Mouse (Mus musculus) midbrain, embryonic 16.5 days (tissue): Measurements from ENCODE around the gene Vmo1. TPM values are rescaled to one million over a fixed set of nuclear protein-coding genes. Genes with fewer than 3 reads are reported as not detected.

Experiments used
- ATAC-seq: fragments of 200-750 bp; cut with Nextera tagmentation; 2 replicates; pipeline ENCODE4 v1.8.0; 2017; ENCODE audit warnings: moderate TSS enrichment
- H3K27ac ChIP-seq: fragments of 300-500 bp; sonication (generic); 2 replicates; pipeline ENCODE4 v1.5.1; 2014; ENCODE audit warnings: mild to moderate bottlenecking, low read length, mixed read lengths
- H3K27me3 ChIP-seq: fragments of 300-500 bp; sonication (generic); 2 replicates; pipeline ENCODE4 v1.6.1; 2014; ENCODE audit warnings: low read depth, low read length, mixed read lengths; ENCODE audit not compliant: control insufficient read depth, insufficient read depth
- H3K36me3 ChIP-seq: fragments of 300-500 bp; sonication (generic); 2 replicates; pipeline ENCODE4 v1.6.1; 2014; ENCODE audit warnings: mild to moderate bottlenecking, low read length, moderate library complexity, mixed read lengths; ENCODE audit not compliant: control insufficient read depth, insufficient read depth
- H3K4me1 ChIP-seq: fragments of 300-500 bp; sonication (generic); 2 replicates; pipeline ENCODE4 v1.6.1; 2014; ENCODE audit warnings: mild to moderate bottlenecking, low read length, mixed read lengths; ENCODE audit not compliant: control insufficient read depth, insufficient read depth
- H3K4me2 ChIP-seq: fragments of 300-500 bp; sonication (generic); 2 replicates; pipeline ENCODE4 v1.6.1; 2014; ENCODE audit warnings: mild to moderate bottlenecking, low read length, mixed read lengths
- H3K4me3 ChIP-seq: fragments of 300-500 bp; sonication (generic); 2 replicates; pipeline ENCODE4 v1.5.1; 2014; ENCODE audit warnings: low read depth, mild to moderate bottlenecking, low read length, moderate library complexity, mixed read lengths
- H3K9ac ChIP-seq: fragments of 300-500 bp; sonication (generic); 2 replicates; pipeline ENCODE4 v1.6.1; 2014; ENCODE audit warnings: low read depth, low read length, mixed read lengths
- H3K9me3 ChIP-seq: fragments of 300-500 bp; sonication (generic); replicated peaks from 2 replicates; pipeline ENCODE4 v1.6.1; 2014; ENCODE audit warnings: mild to moderate bottlenecking, low read length, mixed read lengths; ENCODE audit not compliant: control insufficient read depth, poor library complexity, severe bottlenecking
- WGBS: fragments of 180-500 bp; shearing (Covaris S2); extraction: QIAGEN DNeasy Blood & Tissue Kit; methylation state at CpG from one replicate; pipeline ENCODE4 v1.1.7; 2014; 5-methylcytosine and 5-hydroxymethylcytosine counted together
- polyA plus RNA-seq: library from polyadenylated mRNA; unstranded; fragments of >200 nt; fragmentation: Nextera tagmentation; extraction: Ambion mirVana; gene quantifications from 2 replicates; pipeline ENCODE4 v1.2.1, GENCODE M21; 2015

Gene Vmo1
- polyA plus RNA-seq, 1 experiment from 2014 or later: not detected

DNA sequence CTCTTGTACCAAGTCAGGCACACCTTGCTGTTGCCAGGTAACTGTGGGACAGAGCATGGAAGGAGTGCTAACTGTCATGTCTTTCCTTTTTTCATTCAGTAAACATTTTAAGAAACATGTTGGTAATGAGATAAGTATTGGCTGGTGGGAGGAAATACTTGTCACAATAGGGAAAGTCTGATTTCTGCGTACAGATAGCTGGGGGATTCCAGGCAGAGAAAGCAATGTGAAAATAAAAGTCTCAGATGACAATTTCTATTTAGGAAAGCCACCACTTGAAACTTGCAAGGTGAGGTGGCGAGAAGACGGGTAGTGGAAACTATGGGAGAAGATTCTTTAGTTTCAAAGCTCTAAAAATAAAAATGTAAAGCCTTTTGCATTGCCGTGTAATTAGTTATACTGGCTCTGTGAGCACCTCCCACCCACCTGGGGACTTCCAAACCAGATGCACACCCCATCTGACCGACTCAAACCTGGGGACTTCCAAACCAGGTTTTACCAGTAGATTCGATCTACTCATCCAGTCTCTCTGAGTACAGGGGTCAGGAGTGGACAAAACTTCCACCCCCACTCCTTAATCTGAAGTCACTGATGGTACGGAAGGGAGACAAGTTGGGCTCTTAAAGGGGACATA, 1.6 kb downstream of the Vmo1 start:
- H3K4me1 ChIP-seq: peaks cover 6% of the 10 kb centered on the region; the same call in 1 of the 2 replicates
- H3K4me3 ChIP-seq: no peak overlapping the region
- no peaks in the 10 kb centered on the region for H3K27me3 ChIP-seq
- 81% methylated on average over 7 of the region's 7 CpGs for WGBS
- H3K9ac ChIP-seq: no peak overlapping the region
- no peak overlapping the region for H3K27ac ChIP-seq
- ATAC-seq: no peak
- no peak overlapping the region for H3K4me2 ChIP-seq
- no peaks in the 10 kb centered on the region for H3K36me3 ChIP-seq
- no peaks in the 10 kb centered on the region for H3K9me3 ChIP-seq

DNA sequence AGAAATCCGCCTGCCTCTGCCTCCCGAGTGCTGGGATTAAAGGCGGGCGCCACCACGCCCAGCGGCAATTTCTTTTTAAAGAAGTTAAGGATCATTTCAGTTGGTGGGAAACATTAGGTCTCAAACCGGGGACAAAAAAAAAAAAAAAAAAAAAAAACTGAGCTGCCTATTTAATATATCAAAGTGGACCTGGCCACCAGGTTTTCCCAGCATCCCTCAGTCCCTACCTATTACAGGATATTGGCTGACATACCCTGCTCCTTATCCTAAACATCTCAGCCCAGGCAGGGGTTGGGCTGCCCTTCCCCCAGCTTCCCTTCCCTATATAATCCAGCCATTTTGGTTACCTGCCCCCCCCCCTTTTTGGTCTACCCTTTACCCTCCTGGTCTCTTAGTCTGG, 2.6 kb downstream of the Vmo1 start:
- WGBS: 94% methylated on average over 7 of the region's 7 CpGs
- Histone ChIP-seq H3K36me3 (no peaks in the 10 kb centered on the region), H3K4me2 (no peak overlapping the region), H3K27ac (no peak overlapping the region), H3K4me1 (peaks cover 6% of the 10 kb centered on the region; the same call in 1 of the 2 replicates), H3K9ac (no peak overlapping the region), H3K9me3 (no peaks in the 10 kb centered on the region), H3K4me3 (no peak overlapping the region), H3K27me3 (no peaks in the 10 kb centered on the region)
- no peak for ATAC-seq

GRCm38 (mm10) chr11:70511242-70511641, 3.2 kb downstream of the Vmo1 start:
- H3K36me3 ChIP-seq: no peaks in the 10 kb centered on the region
- H3K27ac ChIP-seq: no peak overlapping the region
- H3K4me3 ChIP-seq: no peak overlapping the region
- H3K9ac ChIP-seq: no peak overlapping the region
- 79% methylated on average over 2 of the region's 2 CpGs for WGBS
- no peaks in the 10 kb centered on the region for H3K27me3 ChIP-seq
- H3K4me2 ChIP-seq: no peak overlapping the region
- H3K4me1 ChIP-seq: peaks cover 6% of the 10 kb centered on the region; the same call in 1 of the 2 replicates
- H3K9me3 ChIP-seq: no peaks in the 10 kb centered on the region
- no peak for ATAC-seq

- Histone ChIP-seq H3K4me1 (peaks cover 6% of the 10 kb centered on the region; the same call in 1 of the 2 replicates), H3K27ac (peak overlapping the region; percentile 50; the same call in 1 of the 2 replicates), H3K27me3 (peaks cover 2% of the 10 kb centered on the region; the same call in 1 of the 2 replicates), H3K36me3 (no peaks in the 10 kb centered on the region), H3K4me3 (peak overlapping the region; percentile 14; the same call in 1 of the 2 replicates), H3K4me2 (peak overlapping the region; percentile 51), H3K9ac (peak overlapping the region; percentile 54), H3K9me3 (no peaks in the 10 kb centered on the region)
- peak; percentile 84 for ATAC-seq
- WGBS: 8% methylated on average over 19 of the region's 19 CpGs
Observed at GRCm38 (mm10) chr11:70509753-70510564, 4.5 kb downstream of the Vmo1 start.

DNA sequence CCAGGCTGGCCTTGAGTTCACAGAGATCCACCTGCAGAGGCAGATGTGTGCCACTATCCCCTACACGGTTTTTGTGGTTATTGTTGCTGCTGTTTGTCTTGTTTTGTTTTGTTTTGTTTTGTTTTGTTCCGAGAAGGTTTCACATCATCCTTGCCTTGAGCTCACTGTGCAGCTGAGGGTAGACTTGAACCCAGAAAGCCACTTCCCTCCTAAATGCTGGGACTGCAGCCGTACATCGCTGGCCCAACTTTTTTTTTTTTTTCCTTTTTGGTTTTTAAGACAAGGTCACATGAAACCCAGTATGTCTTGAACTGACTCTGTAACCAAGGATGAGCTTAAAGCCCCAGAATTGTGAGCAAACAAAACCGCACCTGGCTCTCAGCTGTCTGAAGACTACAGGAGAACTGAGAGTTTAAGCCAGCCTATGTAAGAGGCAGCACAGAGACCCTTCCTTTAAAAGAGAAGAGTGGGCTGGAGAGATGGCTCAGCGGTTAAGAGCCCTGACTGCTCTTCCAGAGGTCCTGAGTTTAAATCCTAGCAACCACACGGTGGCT, 7.4 kb downstream of the Vmo1 start:
- Histone ChIP-seq H3K27me3 (peaks cover 2% of the 10 kb centered on the region; the same call in 1 of the 2 replicates), H3K4me2 (no peak overlapping the region), H3K9ac (no peak overlapping the region), H3K9me3 (no peaks in the 10 kb centered on the region), H3K4me3 (no peak overlapping the region), H3K4me1 (peaks cover 6% of the 10 kb centered on the region; the same call in 1 of the 2 replicates), H3K27ac (no peak overlapping the region), H3K36me3 (no peaks in the 10 kb centered on the region)
- no peak for ATAC-seq
- WGBS: 77% methylated on average over 7 of the region's 7 CpGs

GRCm38 (mm10) chr11:70506385-70506784, 8.0 kb downstream of the Vmo1 start:
- no peak overlapping the region for H3K27ac ChIP-seq
- H3K9me3 ChIP-seq: no peaks in the 10 kb centered on the region
- H3K9ac ChIP-seq: no peak overlapping the region
- H3K27me3 ChIP-seq: peaks cover 2% of the 10 kb centered on the region; the same call in 1 of the 2 replicates
- no peak overlapping the region for H3K4me3 ChIP-seq
- WGBS: 22% methylated on average over 4 of the region's 4 CpGs
- H3K4me1 ChIP-seq: peaks cover 6% of the 10 kb centered on the region; the same call in 1 of the 2 replicates
- no peak overlapping the region for H3K4me2 ChIP-seq
- H3K36me3 ChIP-seq: no peaks in the 10 kb centered on the region
- ATAC-seq: no peak

- 82% methylated on average over 9 of the region's 9 CpGs for WGBS
- no peaks in the 10 kb centered on the region for H3K36me3 ChIP-seq
- H3K4me1 ChIP-seq: peaks cover 5% of the 10 kb centered on the region; the same call in 1 of the 2 replicates
- H3K4me3 ChIP-seq: no peak within 1 kb of the TSS
- no peak within 1 kb of the TSS for H3K27ac ChIP-seq
- H3K27me3 ChIP-seq: peaks cover 2% of the 10 kb centered on the region; the same call in 1 of the 2 replicates
- 0 out of 2 replicates have a peak within 1 kb of the TSS, but pooled peaks have one; percentile 12 for H3K9ac ChIP-seq
- no peak for ATAC-seq
- H3K4me2 ChIP-seq: no peak within 1 kb of the TSS
- no peaks in the 10 kb centered on the region for H3K9me3 ChIP-seq
Observed at GRCm38 (mm10) chr11:70504970-70505369, 9.4 kb downstream of the Vmo1 start, which contains the start of gene Tm4sf5. Tm4sf5 (plus strand) TSS chr11:70505244.

GRCm38 (mm10) chr11:70502018-70502417, 12.4 kb downstream of the Vmo1 start:
- H3K4me2 ChIP-seq: no peak overlapping the region
- H3K4me1 ChIP-seq: no peaks in the 10 kb centered on the region
- 72% methylated on average over 3 of the region's 3 CpGs for WGBS
- peaks cover 2% of the 10 kb centered on the region; the same call in 1 of the 2 replicates for H3K27me3 ChIP-seq
- no peaks in the 10 kb centered on the region for H3K9me3 ChIP-seq
- no peak overlapping the region for H3K27ac ChIP-seq
- ATAC-seq: no peak
- no peaks in the 10 kb centered on the region for H3K36me3 ChIP-seq
- no peak overlapping the region for H3K4me3 ChIP-seq
- H3K9ac ChIP-seq: no peak overlapping the region
